Mouse (Mus musculus): ENCODE measurements at regions not wholly inside any gene's neighbourhood (a gene's known extent, or its start where the extent isn't known, plus 50 kb on each side); places are given as distances from the start of the nearest gene placed in this dataset.

DNA sequence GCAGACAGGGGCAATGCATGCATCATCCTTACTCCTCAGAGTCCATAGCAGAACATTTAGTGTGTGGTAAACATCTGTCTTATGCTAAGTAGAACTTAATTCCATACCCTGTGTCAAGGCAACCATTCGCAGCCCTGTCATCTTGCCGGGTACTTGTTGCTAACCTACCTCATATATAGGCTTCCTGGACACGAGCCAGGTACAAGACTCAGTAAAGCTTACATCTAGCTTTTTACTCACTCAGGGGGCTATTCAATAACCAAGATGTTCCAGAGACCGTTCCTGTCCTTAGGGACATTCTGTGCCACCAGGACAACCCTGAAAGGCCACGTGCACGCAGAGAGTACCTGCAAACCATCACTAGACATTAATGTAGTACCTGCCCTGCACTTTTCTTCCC is 74.8 kb upstream of the Srd5a3 start:
- TF ChIP-seq ETS1 (conservative IDR thresholded peaks at IDR 0.05; ENCODE audit: low read depth, low read length), result no peak
- TF ChIP-seq CTCF (conservative IDR thresholded peaks at IDR 0.05 in 1 of 2, IDR thresholded peaks at IDR 0.05 in 1 of 2; ENCODE audit: low read depth in 2 of 2, low read length in 2 of 2), result no peak
- no peak for TF ChIP-seq ZC3H11A (IDR thresholded peaks at IDR 0.05; ENCODE audit: low read depth, low read length)
- TF ChIP-seq POLR2A (IDR thresholded peaks at IDR 0.05; ENCODE audit: low read depth, low read length), result no peak
- no peak for TF ChIP-seq E2F4 (IDR thresholded peaks at IDR 0.05; ENCODE audit: insufficient replicate concordance, low read depth, low read length)
- no peak for TF ChIP-seq SMC3 (IDR thresholded peaks at IDR 0.05; ENCODE audit: low read depth, low read length)
- no peak for TF ChIP-seq KAT2A (IDR thresholded peaks at IDR 0.05; ENCODE audit: insufficient replicate concordance, low read length)
